Mouse (Mus musculus): ENCODE measurements around the gene Ccdc13. TPM values are rescaled to one million over a fixed set of nuclear protein-coding genes. Genes with fewer than 3 reads are reported as not detected.
A peak's percentile ranks its signal among the peaks of the same experiment; 100 is the strongest.

Ccdc13 gene
- polyA plus RNA-seq, 1 experiment from 2014 or later = 2.3 TPM

GRCm38 (mm10) chr9:121833825-121834224, 5.4 kb downstream of the Ccdc13 start:
- H3K27ac ChIP-seq (replicated peaks; ENCODE audit: low read depth, low read length) = no peak overlapping the region
- no peaks in the 10 kb centered on the region for H3K36me3 ChIP-seq (ENCODE audit: control insufficient read depth, insufficient read depth, low read length)
- H3K4me2 ChIP-seq (ENCODE audit: low read length) = no peak overlapping the region
- H3K27me3 ChIP-seq (ENCODE audit: control insufficient read depth, insufficient read depth, low read length) = no peaks in the 10 kb centered on the region
- 83% methylated on average over 11 of the region's 11 CpGs for WGBS
- H3K4me3 ChIP-seq (replicated peaks; ENCODE audit: low read depth, low read length) = no peak overlapping the region
- H3K4me1 ChIP-seq (ENCODE audit: control insufficient read depth, insufficient read depth, low read length) = 0 out of 2 replicates have a peak, but pooled peaks cover 1% of the 10 kb centered on the region
- DNase-seq = no peak
- H3K9ac ChIP-seq (replicated peaks; ENCODE audit: low read length) = no peak overlapping the region
- no peaks in the 10 kb centered on the region for H3K9me3 ChIP-seq (ENCODE audit: control insufficient read depth, low read length)
- ATAC-seq (ENCODE audit: low FRiP score, low TSS enrichment) = no peak

GRCm38 (mm10) chr9:121830956-121831293, 8.3 kb downstream of the Ccdc13 start:
- no peaks in the 10 kb centered on the region for H3K4me1 ChIP-seq (ENCODE audit: control insufficient read depth, insufficient read depth, low read length)
- no peak overlapping the region for H3K27ac ChIP-seq (replicated peaks; ENCODE audit: low read depth, low read length)
- no peaks in the 10 kb centered on the region for H3K9me3 ChIP-seq (ENCODE audit: control insufficient read depth, low read length)
- H3K27me3 ChIP-seq (ENCODE audit: control insufficient read depth, insufficient read depth, low read length) = no peaks in the 10 kb centered on the region
- WGBS = 30% methylated on average over 6 of the region's 6 CpGs
- H3K4me2 ChIP-seq (ENCODE audit: low read length) = no peak overlapping the region
- no peak overlapping the region for H3K4me3 ChIP-seq (replicated peaks; ENCODE audit: low read depth, low read length)
- DNase-seq = peak; percentile 94
- H3K36me3 ChIP-seq (ENCODE audit: control insufficient read depth, insufficient read depth, low read length) = no peaks in the 10 kb centered on the region
- H3K9ac ChIP-seq (replicated peaks; ENCODE audit: low read length) = no peak overlapping the region
- ATAC-seq (ENCODE audit: low FRiP score, low TSS enrichment) = 0 out of 2 replicates have a peak, but pooled peaks have one; percentile 37

DNA sequence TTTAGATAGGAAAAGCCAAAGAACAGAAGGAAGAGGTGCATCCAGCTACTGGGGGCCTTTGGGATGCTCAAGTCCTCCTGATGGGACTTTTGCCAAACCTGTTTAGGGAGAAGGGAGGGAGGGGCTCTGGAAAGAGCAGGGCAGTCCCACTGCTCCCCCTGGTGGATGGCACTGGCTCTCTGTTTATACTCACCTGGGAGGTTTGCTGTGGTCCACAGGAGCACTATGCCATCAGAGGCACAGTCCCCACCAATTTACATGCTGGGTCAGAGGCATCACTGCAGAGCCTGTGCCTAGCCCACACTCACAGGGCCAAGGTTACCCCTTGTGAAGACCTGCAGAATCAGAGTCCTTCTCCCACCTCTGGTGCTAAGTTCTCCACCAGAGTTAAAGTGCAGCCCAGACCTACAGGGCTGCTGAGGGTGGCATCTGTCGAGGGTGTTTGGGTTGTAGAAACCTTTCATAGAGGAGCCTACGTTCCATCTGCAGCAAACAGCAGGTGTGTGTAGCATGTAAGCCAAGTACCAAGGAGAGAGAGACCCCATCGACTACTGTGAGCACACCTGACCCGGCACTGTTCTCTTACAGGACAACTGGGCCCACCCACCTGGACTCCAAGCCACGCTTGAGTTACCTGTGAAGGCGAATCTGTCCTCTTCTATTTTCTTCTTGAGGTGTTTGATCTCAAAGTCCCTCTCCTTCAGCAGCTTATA, 8.9 kb downstream of the Ccdc13 start:
- H3K4me1 ChIP-seq (ENCODE audit: control insufficient read depth, insufficient read depth, low read length) = no peaks in the 10 kb centered on the region
- WGBS = 81% methylated on average over 6 of the region's 6 CpGs
- ATAC-seq (ENCODE audit: low FRiP score, low TSS enrichment) = no peak
- no peak overlapping the region for H3K27ac ChIP-seq (replicated peaks; ENCODE audit: low read depth, low read length)
- H3K27me3 ChIP-seq (ENCODE audit: control insufficient read depth, insufficient read depth, low read length) = no peaks in the 10 kb centered on the region
- no peak overlapping the region for H3K9ac ChIP-seq (replicated peaks; ENCODE audit: low read length)
- H3K9me3 ChIP-seq (ENCODE audit: control insufficient read depth, low read length) = no peaks in the 10 kb centered on the region
- peak; percentile 54 for DNase-seq
- no peak overlapping the region for H3K4me3 ChIP-seq (replicated peaks; ENCODE audit: low read depth, low read length)
- H3K4me2 ChIP-seq (ENCODE audit: low read length) = no peak overlapping the region
- no peaks in the 10 kb centered on the region for H3K36me3 ChIP-seq (ENCODE audit: control insufficient read depth, insufficient read depth, low read length)

GRCm38 (mm10) chr9:121829270-121829992, 9.8 kb downstream of the Ccdc13 start:
- 76% methylated on average over 7 of the region's 7 CpGs for WGBS
- Histone ChIP-seq H3K36me3 (ENCODE audit: control insufficient read depth, insufficient read depth, low read length) (no peaks in the 10 kb centered on the region), H3K27me3 (ENCODE audit: control insufficient read depth, insufficient read depth, low read length) (no peaks in the 10 kb centered on the region), H3K4me3 (replicated peaks; ENCODE audit: low read depth, low read length) (no peak overlapping the region), H3K4me1 (ENCODE audit: control insufficient read depth, insufficient read depth, low read length) (no peaks in the 10 kb centered on the region), H3K9ac (replicated peaks; ENCODE audit: low read length) (no peak overlapping the region), H3K9me3 (ENCODE audit: control insufficient read depth, low read length) (no peaks in the 10 kb centered on the region), H3K4me2 (ENCODE audit: low read length) (no peak overlapping the region), H3K27ac (replicated peaks; ENCODE audit: low read depth, low read length) (no peak overlapping the region)
- DNase-seq (no peak), ATAC-seq (ENCODE audit: low FRiP score, low TSS enrichment) (no peak)

GRCm38 (mm10) chr9:121828314-121828713, 10.9 kb downstream of the Ccdc13 start:
- no peaks in the 10 kb centered on the region for H3K36me3 ChIP-seq (ENCODE audit: control insufficient read depth, insufficient read depth, low read length)
- H3K4me3 ChIP-seq (replicated peaks; ENCODE audit: low read depth, low read length) = no peak overlapping the region
- no peak overlapping the region for H3K27ac ChIP-seq (replicated peaks; ENCODE audit: low read depth, low read length)
- 80% methylated on average over 6 of the region's 6 CpGs for WGBS
- H3K9me3 ChIP-seq (ENCODE audit: control insufficient read depth, low read length) = no peaks in the 10 kb centered on the region
- no peak overlapping the region for H3K4me2 ChIP-seq (ENCODE audit: low read length)
- H3K4me1 ChIP-seq (ENCODE audit: control insufficient read depth, insufficient read depth, low read length) = no peaks in the 10 kb centered on the region
- DNase-seq (no peak), ATAC-seq (ENCODE audit: low FRiP score, low TSS enrichment) (no peak)
- H3K9ac ChIP-seq (replicated peaks; ENCODE audit: low read length) = no peak overlapping the region
- no peaks in the 10 kb centered on the region for H3K27me3 ChIP-seq (ENCODE audit: control insufficient read depth, insufficient read depth, low read length)

- no peak for DNase-seq
- H3K9me3 ChIP-seq (ENCODE audit: control insufficient read depth, low read length) = no peaks in the 10 kb centered on the region
- ATAC-seq (ENCODE audit: low FRiP score, low TSS enrichment) = no peak
- no peak overlapping the region for H3K9ac ChIP-seq (replicated peaks; ENCODE audit: low read length)
- no peaks in the 10 kb centered on the region for H3K27me3 ChIP-seq (ENCODE audit: control insufficient read depth, insufficient read depth, low read length)
- H3K4me2 ChIP-seq (ENCODE audit: low read length) = no peak overlapping the region
- H3K4me1 ChIP-seq (ENCODE audit: control insufficient read depth, insufficient read depth, low read length) = peaks cover 4% of the 10 kb centered on the region; the same call in 1 of the 2 replicates
- no peaks in the 10 kb centered on the region for H3K36me3 ChIP-seq (ENCODE audit: control insufficient read depth, insufficient read depth, low read length)
- no peak overlapping the region for H3K27ac ChIP-seq (replicated peaks; ENCODE audit: low read depth, low read length)
- H3K4me3 ChIP-seq (replicated peaks; ENCODE audit: low read depth, low read length) = no peak overlapping the region
- WGBS = 95% methylated on average over 3 of the region's 3 CpGs
These were observed 12.9 kb downstream of the Ccdc13 start for GRCm38 (mm10) chr9:121826356-121826755.

GRCm38 (mm10) chr9:121823991-121824390, 15.3 kb downstream of the Ccdc13 start:
- Histone ChIP-seq H3K4me1 (ENCODE audit: control insufficient read depth, insufficient read depth, low read length) (peaks cover 4% of the 10 kb centered on the region; the same call in 1 of the 2 replicates), H3K4me2 (ENCODE audit: low read length) (no peak overlapping the region), H3K27ac (replicated peaks; ENCODE audit: low read depth, low read length) (no peak overlapping the region), H3K36me3 (ENCODE audit: control insufficient read depth, insufficient read depth, low read length) (no peaks in the 10 kb centered on the region), H3K9ac (replicated peaks; ENCODE audit: low read length) (no peak overlapping the region), H3K4me3 (replicated peaks; ENCODE audit: low read depth, low read length) (no peak overlapping the region), H3K9me3 (ENCODE audit: control insufficient read depth, low read length) (no peaks in the 10 kb centered on the region), H3K27me3 (ENCODE audit: control insufficient read depth, insufficient read depth, low read length) (no peaks in the 10 kb centered on the region)
- DNase-seq (peak; percentile 72), ATAC-seq (ENCODE audit: low FRiP score, low TSS enrichment) (no peak)
- WGBS = 70% methylated on average over 7 of the region's 7 CpGs

DNA sequence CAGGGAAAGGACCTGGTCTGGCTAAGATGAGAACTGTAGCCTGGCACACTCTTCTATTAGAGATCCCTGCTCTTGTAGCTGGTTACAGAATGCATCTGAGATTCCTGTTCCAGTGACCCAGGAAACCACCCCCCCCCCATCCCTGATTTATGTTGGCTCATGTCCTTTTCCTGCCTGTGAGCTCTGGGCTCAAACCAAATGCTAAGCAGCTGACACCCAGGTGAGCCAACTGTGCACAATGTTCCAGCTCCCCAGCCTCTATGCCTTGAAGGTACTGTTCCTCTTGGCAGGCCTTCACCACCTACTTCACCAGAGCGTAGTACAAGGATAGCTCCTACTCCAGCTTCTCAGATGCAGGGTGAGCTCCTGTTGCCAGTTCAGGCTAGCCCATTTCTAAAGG, 16.2 kb downstream of the Ccdc13 start:
- no peak for DNase-seq
- ATAC-seq (ENCODE audit: low FRiP score, low TSS enrichment) = no peak
- Histone ChIP-seq H3K4me1 (ENCODE audit: control insufficient read depth, insufficient read depth, low read length) (peaks cover 4% of the 10 kb centered on the region; the same call in 1 of the 2 replicates), H3K4me3 (replicated peaks; ENCODE audit: low read depth, low read length) (no peak overlapping the region), H3K4me2 (ENCODE audit: low read length) (no peak overlapping the region), H3K9me3 (ENCODE audit: control insufficient read depth, low read length) (no peaks in the 10 kb centered on the region), H3K27ac (replicated peaks; ENCODE audit: low read depth, low read length) (peak overlapping the region; percentile 64; the same call in 1 of the 2 replicates), H3K36me3 (ENCODE audit: control insufficient read depth, insufficient read depth, low read length) (no peaks in the 10 kb centered on the region), H3K9ac (replicated peaks; ENCODE audit: low read length) (no peak overlapping the region), H3K27me3 (ENCODE audit: control insufficient read depth, insufficient read depth, low read length) (no peaks in the 10 kb centered on the region)
- WGBS = 84% methylated on average over 1 of the region's 1 CpGs

Data from midbrain, embryonic 14.5 days (tissue).